Mouse (Mus musculus) intestine, embryonic 14.5 days (tissue): ENCODE data around the gene Mmp21. TPM values are rescaled to one million over a fixed set of nuclear protein-coding genes. Genes with fewer than 3 reads are reported as not detected.

Source experiments
- polyA plus RNA-seq: library from polyadenylated mRNA; unstranded; fragments of >200 nt; fragmentation: Nextera tagmentation; extraction: Ambion mirVana; gene quantifications from 2 replicates; pipeline ENCODE4 v1.2.1, GENCODE M21; 2014

Gene Mmp21
- polyA plus RNA-seq, 1 experiment from 2014 or later: not detected

Other genes starting within 250 kb of the Mmp21 start
- gene Tex36, start 77.9 kb downstream of the Mmp21 start, polyA plus RNA-seq: not detected in 2 replicates
- 17.9 and 24.9 TPM in 2 replicates for gene Edrf1, start 42.5 kb downstream of the Mmp21 start, polyA plus RNA-seq
- 157 and 171 TPM in 2 replicates for gene Bccip, start 29.3 kb upstream of the Mmp21 start, polyA plus RNA-seq
- gene Uros, start 30.0 kb upstream of the Mmp21 start, polyA plus RNA-seq: 29.8 and 30.2 TPM in 2 replicates
- 0.54 and 0.64 TPM in 2 replicates for gene Fank1, start 96.8 kb upstream of the Mmp21 start, polyA plus RNA-seq
- gene Dhx32, start 102.7 kb upstream of the Mmp21 start, polyA plus RNA-seq: 72.3 and 75.3 TPM in 2 replicates